Mouse (Mus musculus) testis, adult 2 months (tissue): ENCODE measurements around the gene Zranb1.

ENCODE experiments used
- CTCF ChIP-seq: fragments of 200-500 bp; IDR thresholded peaks from 2 replicates; pipeline ENCODE4 v1.5.1; 2012; ENCODE audit warnings: low read depth, mild to moderate bottlenecking, inconsistent platforms, low read length, moderate library complexity; ENCODE audit not compliant: control insufficient read depth, insufficient read depth, insufficient replicate concordance
- POLR2A ChIP-seq: fragments of 200-500 bp; IDR thresholded peaks from 2 replicates; pipeline ENCODE4 v1.6.1; 2012; ENCODE audit warnings: low read depth, mild to moderate bottlenecking, inconsistent platforms, low read length, moderate library complexity; ENCODE audit not compliant: control insufficient read depth

DNA sequence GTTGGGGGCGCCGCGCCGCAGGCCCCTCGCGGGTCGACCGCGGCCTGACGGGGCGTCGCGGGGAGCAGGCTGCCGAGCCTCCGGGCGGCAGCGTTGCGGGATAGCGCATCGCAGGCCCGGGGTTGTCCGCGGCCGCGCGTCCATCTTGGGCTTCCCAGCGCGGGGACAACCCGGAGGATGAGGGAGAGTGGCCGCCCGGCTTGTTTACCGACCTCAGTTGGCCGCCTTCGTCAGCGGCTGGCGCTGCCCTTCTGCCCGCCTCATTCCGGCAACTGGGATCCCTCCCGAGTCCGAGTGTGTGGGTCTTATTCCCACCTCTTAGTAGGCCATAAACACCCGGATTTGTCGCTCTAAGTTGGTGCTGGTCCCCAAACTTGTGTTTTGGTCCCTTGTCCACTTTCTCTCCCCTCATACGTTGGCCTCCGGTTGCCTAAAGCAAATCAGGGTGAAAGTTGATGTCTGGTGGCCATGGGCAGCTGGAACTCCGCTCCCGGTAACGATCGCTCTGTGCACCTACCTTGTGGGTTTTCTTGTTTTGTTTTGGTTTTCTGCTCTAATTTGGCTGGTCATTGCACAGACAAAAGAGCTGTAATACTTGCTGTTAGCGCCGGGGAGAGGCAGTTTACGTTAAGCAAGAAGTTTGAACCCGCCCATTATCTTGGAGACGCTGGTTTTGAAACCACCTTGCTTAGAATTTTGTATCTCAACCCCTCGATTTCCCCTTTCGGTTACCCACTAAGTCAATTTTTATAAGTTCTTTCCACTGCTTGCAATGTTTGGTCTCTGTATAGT, 814 bp downstream of the Zranb1 start:
- TF ChIP-seq CTCF (no peak), POLR2A (no peak)
